Mouse (Mus musculus) thymus, adult 2 months (tissue): Measurements from ENCODE around the gene Samd4.

ENCODE experiments used
- CTCF ChIP-seq: fragments of 200-500 bp; IDR thresholded peaks from 2 replicates; pipeline ENCODE4 v1.5.1; 2012; ENCODE audit warnings: mild to moderate bottlenecking, control low read depth, low read length, moderate library complexity, borderline replicate concordance; ENCODE audit not compliant: control insufficient read depth, poor library complexity, insufficient read depth; ENCODE audit errors: extremely low read depth
- POLR2A ChIP-seq: fragments of 200-500 bp; IDR thresholded peaks from 2 replicates; pipeline ENCODE4 v1.6.1; 2012; ENCODE audit warnings: mild to moderate bottlenecking, low read length, control low read depth, moderate library complexity; ENCODE audit not compliant: control insufficient read depth, poor library complexity, insufficient read depth; ENCODE audit errors: extremely low read depth

- TF ChIP-seq CTCF (no peak), POLR2A (no peak)
These were observed 81.6 kb downstream of the Samd4 start for GRCm38 (mm10) chr14:46964074-46964872.
